Mouse (Mus musculus) kidney, adult 2 months (tissue): ENCODE measurements around the gene Gosr2. TPM values are rescaled to one million over a fixed set of nuclear protein-coding genes. Genes with fewer than 3 reads are reported as not detected.
A peak's percentile ranks its signal among the peaks of the same experiment; 100 is the strongest.

Experiments
- DNase-seq: peaks from one replicate; pipeline ENCODE4 v3.0.0; 2021
- H3K27ac ChIP-seq: fragments of 200-500 bp; 2 replicates; pipeline ENCODE4 v1.5.1; 2012; ENCODE audit warnings: low read depth, low read length, control low read depth, inconsistent platforms; ENCODE audit not compliant: insufficient read depth
- H3K27me3 ChIP-seq: fragments of 200-500 bp; replicated peaks from 2 replicates; pipeline ENCODE4 v1.6.1; 2012; ENCODE audit warnings: mild to moderate bottlenecking, moderate library complexity, low read length, inconsistent platforms; ENCODE audit not compliant: control insufficient read depth, insufficient read depth
- H3K36me3 ChIP-seq: fragments of 200-500 bp; 2 replicates; pipeline ENCODE4 v1.6.1; 2012; ENCODE audit warnings: mild to moderate bottlenecking, moderate library complexity, low read length, inconsistent platforms; ENCODE audit not compliant: control insufficient read depth, insufficient read depth
- H3K4me1 ChIP-seq: fragments of 200-500 bp; 2 replicates; pipeline ENCODE4 v1.6.1; 2011; ENCODE audit warnings: low read length; ENCODE audit not compliant: control insufficient read depth, insufficient read depth
- H3K4me3 ChIP-seq: fragments of 200-500 bp; 2 replicates; pipeline ENCODE4 v1.5.1; 2011; ENCODE audit warnings: mild to moderate bottlenecking, low read depth, low read length, control low read depth; ENCODE audit not compliant: insufficient read depth
- CTCF ChIP-seq: fragments of 200-500 bp; conservative IDR thresholded peaks from 2 replicates; pipeline ENCODE4 v1.5.1; 2011; ENCODE audit warnings: low read depth, mild to moderate bottlenecking, control low read depth, low read length, moderate library complexity, mixed read lengths; ENCODE audit not compliant: insufficient read depth, insufficient read length
- POLR2A ChIP-seq: fragments of 200-500 bp; IDR thresholded peaks from one replicate; pipeline ENCODE4 v1.6.1; 2011; ENCODE audit warnings: low read depth, low read length, control low read depth
- WGBS: fragments of 180-500 bp; shearing (Covaris S2); methylation state at CpG from one replicate; pipeline ENCODE4 v1.1.7; 2018; 5-methylcytosine and 5-hydroxymethylcytosine counted together
- polyA plus RNA-seq: library from polyadenylated mRNA; depleted of rRNA; stranded (reverse); fragments of >200 nt; gene quantifications from 2 replicates; pipeline ENCODE4 v1.2.3, GENCODE M21; 2012; rRNA removed

The Gosr2 gene
- polyA plus RNA-seq: 94.2 and 101 TPM in 2 replicates

DNA sequence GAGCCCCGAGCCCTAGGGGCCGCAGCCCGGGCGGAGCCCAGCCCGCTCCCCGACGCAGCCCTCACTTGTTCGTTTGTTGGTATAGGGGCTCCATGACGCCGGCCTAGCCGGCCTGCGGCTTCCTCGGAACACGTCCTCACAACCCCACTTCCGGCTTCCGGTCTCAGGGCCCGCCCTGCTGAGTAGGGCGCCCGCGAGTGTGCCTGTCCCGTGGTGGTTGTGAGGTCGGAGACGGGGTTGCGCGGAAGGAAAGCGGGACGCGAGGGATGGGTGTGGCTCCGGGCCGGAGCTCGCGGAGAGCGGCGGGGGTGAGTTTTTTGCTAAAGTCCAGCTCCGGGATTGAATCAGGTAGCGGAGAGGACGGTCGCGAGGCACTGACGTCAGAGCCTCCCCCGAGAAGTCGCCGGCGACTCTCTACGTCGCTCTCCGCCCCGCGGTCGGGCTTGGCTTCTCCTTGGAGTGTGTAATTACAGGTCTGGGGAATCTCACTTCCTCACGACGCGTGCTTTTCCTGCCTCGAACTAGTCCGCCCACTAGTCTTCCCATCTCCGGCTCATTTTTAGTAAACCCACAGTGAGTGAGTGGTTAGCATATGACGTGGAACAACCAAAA, at the start of gene Gosr2:
Gosr2 (minus strand) TSS at position 334 of the 612 bp plus-strand sequence.
- peak; percentile 61 for TF ChIP-seq POLR2A
- 0 out of 2 replicates have a peak, but pooled peaks have one; percentile 6 for TF ChIP-seq CTCF
- Histone ChIP-seq H3K36me3 (no peaks in the 10 kb centered on the region), H3K27me3 (no peaks in the 10 kb centered on the region), H3K27ac (peak within 1 kb of the TSS; percentile 100), H3K4me3 (peak within 1 kb of the TSS; percentile 96), H3K4me1 (peaks cover 6% of the 10 kb centered on the region; the same call in 1 of the 2 replicates)
- peak; percentile 96 for DNase-seq
- WGBS: under 1% methylated on average over 57 of the region's 57 CpGs

DNA sequence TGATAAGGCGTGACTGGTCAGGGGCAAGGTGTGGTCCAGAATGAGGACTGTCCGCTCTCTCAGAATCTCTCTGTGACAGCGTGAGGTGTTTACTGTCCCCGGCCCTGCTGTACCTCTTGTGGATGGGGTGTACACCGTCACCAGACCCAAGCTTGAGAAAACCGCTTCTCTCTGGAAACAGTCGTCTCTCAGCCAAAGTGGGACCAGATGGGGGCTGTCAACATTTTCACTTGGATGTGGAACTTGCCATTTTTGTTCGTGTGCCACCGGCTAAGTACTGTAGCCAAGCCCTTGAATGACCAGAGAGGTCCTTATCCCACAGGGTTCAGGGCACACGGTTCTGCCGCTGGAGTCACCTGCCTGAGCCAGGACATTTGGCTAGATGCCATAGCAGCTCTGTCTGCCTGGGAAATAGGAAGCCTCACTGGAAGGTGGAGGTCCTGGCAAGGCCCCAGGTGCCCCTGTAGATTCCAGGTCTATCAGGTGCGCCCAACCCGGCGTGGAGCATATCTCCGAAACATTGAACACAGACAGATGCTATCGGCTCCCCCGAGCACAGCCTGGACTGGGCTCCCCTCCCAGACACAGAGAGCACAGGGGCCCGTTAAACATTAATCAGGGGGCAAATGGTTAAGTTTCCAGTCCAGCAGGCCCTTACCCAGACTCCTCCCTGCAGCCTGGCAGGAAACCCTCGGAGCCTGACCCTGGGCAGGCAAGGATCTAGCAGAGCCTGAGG, 37.5 kb upstream of the Gosr2 start:
- DNase-seq: peak; percentile 95
- TF ChIP-seq POLR2A (no peak), CTCF (no peak)
- Histone ChIP-seq H3K36me3 (no peaks in the 10 kb centered on the region), H3K27me3 (no peaks in the 10 kb centered on the region), H3K4me3 (no peak overlapping the region; the same call in 1 of the 2 replicates), H3K27ac (peak overlapping the region; percentile 96), H3K4me1 (peaks cover 29% of the 10 kb centered on the region)
- 24% methylated on average over 19 of the region's 19 CpGs for WGBS

DNA sequence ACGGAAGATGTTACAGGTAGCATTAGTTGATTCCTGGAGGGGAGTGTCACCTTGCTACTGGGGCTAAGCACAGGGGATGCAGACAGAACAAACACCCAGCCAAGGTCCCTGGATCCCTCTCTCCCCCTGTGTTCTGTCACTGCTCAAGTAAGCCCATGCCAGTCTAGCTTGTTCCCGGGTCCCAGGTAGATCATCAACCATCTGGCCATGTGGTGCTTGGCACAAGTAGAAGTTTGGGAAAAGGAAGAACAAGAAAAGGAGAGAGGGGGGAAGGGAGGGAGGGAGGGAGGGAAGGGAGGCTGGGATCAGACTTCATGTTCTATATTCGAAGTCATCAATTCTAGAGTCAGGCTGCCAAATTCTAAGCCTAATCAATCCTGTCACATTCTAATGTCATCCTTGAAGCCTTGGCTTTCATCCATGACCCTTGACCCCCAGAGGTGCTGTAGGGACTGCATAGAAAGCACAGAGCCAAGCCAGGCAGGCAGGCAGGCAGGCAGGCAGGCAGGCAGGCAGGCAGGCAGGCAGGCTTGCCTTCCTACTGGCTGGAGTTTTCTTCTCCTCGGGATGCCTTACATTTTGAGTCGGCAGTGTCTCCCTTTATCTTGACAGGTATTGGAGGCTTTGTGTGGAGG, 36.8 kb upstream of the Gosr2 start:
- H3K27me3 ChIP-seq: no peaks in the 10 kb centered on the region
- H3K27ac ChIP-seq: peak overlapping the region; percentile 96
- WGBS: 28% methylated on average over 5 of the region's 5 CpGs
- no peak overlapping the region for H3K4me3 ChIP-seq
- no peak for TF ChIP-seq CTCF
- no peak for TF ChIP-seq POLR2A
- no peaks in the 10 kb centered on the region for H3K36me3 ChIP-seq
- peak; percentile 84 for DNase-seq
- peaks cover 29% of the 10 kb centered on the region for H3K4me1 ChIP-seq

DNA sequence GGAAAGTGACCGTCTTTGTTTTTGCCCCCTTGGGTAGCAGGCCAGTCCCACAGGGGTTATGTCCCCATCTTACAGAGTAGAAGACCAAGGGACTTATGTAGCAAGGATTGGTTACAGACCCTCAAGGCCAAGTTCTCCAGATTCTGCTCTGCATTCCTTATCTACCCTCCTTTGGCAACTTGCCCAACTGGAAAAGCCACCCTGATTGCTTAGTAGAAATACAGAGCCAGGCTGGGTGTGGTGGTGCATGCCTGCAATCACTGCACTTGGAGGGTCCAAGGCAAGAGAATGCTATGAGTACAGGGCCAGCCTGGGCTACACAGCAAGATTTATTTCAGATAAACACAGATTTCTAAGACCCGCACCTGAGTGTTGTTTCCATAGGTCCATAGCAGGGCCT, 36.3 kb upstream of the Gosr2 start:
- peak overlapping the region; percentile 14 for H3K27ac ChIP-seq
- H3K4me1 ChIP-seq: peaks cover 30% of the 10 kb centered on the region
- H3K27me3 ChIP-seq: no peaks in the 10 kb centered on the region
- WGBS: 68% methylated on average over 2 of the region's 2 CpGs
- peak; percentile 34 for DNase-seq
- no peaks in the 10 kb centered on the region for H3K36me3 ChIP-seq
- no peak overlapping the region for H3K4me3 ChIP-seq
- TF ChIP-seq CTCF (no peak), POLR2A (no peak)

DNA sequence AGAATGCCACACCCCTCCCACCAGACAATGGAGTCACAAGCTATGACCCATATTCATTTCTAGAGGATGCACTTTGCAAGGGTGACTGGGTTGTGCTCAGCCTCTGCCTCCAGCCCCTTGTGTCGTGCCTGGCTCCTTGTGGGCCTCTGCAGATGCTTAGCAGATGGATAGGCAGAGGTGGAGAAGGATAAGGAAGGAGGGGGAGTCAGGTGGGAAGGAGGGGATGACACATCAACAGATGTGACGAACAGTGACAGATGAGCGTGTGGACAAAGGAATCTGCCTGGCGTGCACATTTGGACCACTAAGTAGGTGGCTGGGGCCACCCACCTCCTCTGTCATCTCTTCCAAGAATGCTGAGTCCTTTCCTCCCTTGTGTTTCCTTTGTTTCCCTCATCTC, 35.4 kb upstream of the Gosr2 start:
- TF ChIP-seq CTCF: no peak
- TF ChIP-seq POLR2A: no peak
- H3K4me3 ChIP-seq: no peak overlapping the region
- DNase-seq: no peak
- no peaks in the 10 kb centered on the region for H3K36me3 ChIP-seq
- no peak overlapping the region for H3K27ac ChIP-seq
- 86% methylated on average over 4 of the region's 4 CpGs for WGBS
- H3K27me3 ChIP-seq: no peaks in the 10 kb centered on the region
- H3K4me1 ChIP-seq: peaks cover 32% of the 10 kb centered on the region

DNA sequence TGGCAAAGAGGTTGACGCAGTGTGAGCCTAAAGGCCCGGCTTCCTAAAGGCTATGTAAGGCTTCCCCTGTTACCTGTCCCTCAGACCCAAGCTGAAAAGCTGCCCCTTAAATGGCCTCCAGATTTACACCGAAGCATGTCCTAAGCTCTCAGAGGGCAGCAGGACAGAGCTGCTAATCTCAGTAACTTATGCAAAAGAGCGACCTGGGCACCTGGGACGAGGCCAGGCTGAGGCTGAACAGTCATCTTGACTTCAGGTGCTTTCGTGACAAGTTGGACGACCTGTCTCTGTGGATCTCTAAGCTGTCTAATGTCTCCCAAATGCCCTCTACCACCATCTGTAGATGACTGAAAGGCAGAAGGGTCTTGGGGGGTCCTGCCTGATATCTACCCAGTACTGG, 34.6 kb upstream of the Gosr2 start:
- Histone ChIP-seq H3K36me3 (no peaks in the 10 kb centered on the region), H3K4me1 (peaks cover 32% of the 10 kb centered on the region), H3K4me3 (no peak overlapping the region), H3K27ac (no peak overlapping the region), H3K27me3 (no peaks in the 10 kb centered on the region)
- 62% methylated on average over 7 of the region's 7 CpGs for WGBS
- TF ChIP-seq CTCF (no peak), POLR2A (no peak)
- DNase-seq: peak; percentile 72

DNA sequence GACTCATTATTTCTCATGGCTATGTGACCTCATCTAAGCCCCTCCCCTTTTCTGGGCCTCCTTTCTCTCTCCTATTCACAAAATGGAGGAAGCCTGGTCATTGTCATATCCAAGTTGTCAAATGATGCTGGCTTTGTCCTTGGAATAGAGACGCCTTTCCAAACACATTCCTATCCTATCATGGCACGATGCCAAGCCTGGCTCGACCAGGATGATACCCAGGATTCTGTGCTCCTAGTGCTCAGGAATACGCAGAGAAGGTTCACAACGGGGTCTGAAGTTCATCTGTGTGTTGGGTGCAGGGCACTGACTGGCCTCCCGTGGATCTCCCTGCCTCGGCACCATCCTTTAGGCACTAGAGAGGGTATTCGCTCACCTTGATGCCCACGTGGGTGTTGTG, 33.9 kb upstream of the Gosr2 start:
- peak; percentile 56 for DNase-seq
- H3K27ac ChIP-seq: no peak overlapping the region
- 63% methylated on average over 9 of the region's 9 CpGs for WGBS
- no peaks in the 10 kb centered on the region for H3K36me3 ChIP-seq
- no peak overlapping the region for H3K4me3 ChIP-seq
- H3K4me1 ChIP-seq: peaks cover 28% of the 10 kb centered on the region
- no peaks in the 10 kb centered on the region for H3K27me3 ChIP-seq
- TF ChIP-seq CTCF: no peak
- TF ChIP-seq POLR2A: no peak
